Mouse (Mus musculus): ENCODE measurements around the gene Nup85.

Gene Nup85

GRCm38 (mm10) chr11:115626824-115627616, 62.8 kb downstream of the Nup85 start:
- in situ Hi-C loops (cut with MboI; ENCODE audit: low pct_unique_long_range_greater_than_20kb in 1 of 2, low sequenced_read_pairs in 2 of 2, unreplicated experiment in 1 of 2), result no loop called here

- in situ Hi-C loops (cut with MboI; ENCODE audit: low pct_unique_long_range_greater_than_20kb in 1 of 2, low sequenced_read_pairs in 2 of 2, unreplicated experiment in 1 of 2), result no loop called here
Observed at GRCm38 (mm10) chr11:115627705-115628464, 63.7 kb downstream of the Nup85 start, which contains the start of gene Slc25a19. TSS of gene Slc25a19 (minus strand) at chr11:115628295.

GRCm38 (mm10) chr11:115628465-115629101, 64.3 kb downstream of the Nup85 start:
- in situ Hi-C loops (cut with MboI; ENCODE audit: low pct_unique_long_range_greater_than_20kb in 1 of 2, low sequenced_read_pairs in 2 of 2, unreplicated experiment in 1 of 2), result no loop called here

- in situ Hi-C loops (cut with MboI; ENCODE audit: low pct_unique_long_range_greater_than_20kb in 1 of 2, low sequenced_read_pairs in 2 of 2, unreplicated experiment in 1 of 2), result no loop called here
Observed at GRCm38 (mm10) chr11:115629734-115630531, 65.7 kb downstream of the Nup85 start.

GRCm38 (mm10) chr11:115630532-115631504, 66.6 kb downstream of the Nup85 start:
- in situ Hi-C loops (cut with MboI; ENCODE audit: low pct_unique_long_range_greater_than_20kb in 1 of 2, low sequenced_read_pairs in 2 of 2, unreplicated experiment in 1 of 2), result no loop called here

- in situ Hi-C loops (cut with MboI; ENCODE audit: low pct_unique_long_range_greater_than_20kb in 1 of 2, low sequenced_read_pairs in 2 of 2, unreplicated experiment in 1 of 2), result no loop called here
Observed at GRCm38 (mm10) chr11:115631505-115631890, 67.3 kb downstream of the Nup85 start.

- in situ Hi-C loops (cut with MboI; ENCODE audit: low pct_unique_long_range_greater_than_20kb in 1 of 2, low sequenced_read_pairs in 2 of 2, unreplicated experiment in 1 of 2), result no loop called here
Observed at GRCm38 (mm10) chr11:115632247-115632646, 68.0 kb downstream of the Nup85 start.

- in situ Hi-C loops (cut with MboI; ENCODE audit: low pct_unique_long_range_greater_than_20kb in 1 of 2, low sequenced_read_pairs in 2 of 2, unreplicated experiment in 1 of 2), result no loop called here
Observed at GRCm38 (mm10) chr11:115632862-115633261, 68.6 kb downstream of the Nup85 start.
